Mouse (Mus musculus): ENCODE data around the gene Pde6b. TPM values are rescaled to one million over a fixed set of nuclear protein-coding genes. Genes with fewer than 3 reads are reported as not detected.

Gene Pde6b
- polyA plus RNA-seq, 1 experiment: not detected

- Histone ChIP-seq H3K27me3 (ENCODE audit: control insufficient read depth, insufficient read depth, low read length, poor library complexity, severe bottlenecking) (no peaks in the 10 kb centered on the region), H3K9ac (ENCODE audit: low read depth, poor library complexity, severe bottlenecking) (no peak overlapping the region), H3K4me3 (ENCODE audit: low read depth, low read length) (no peak overlapping the region), H3K27ac (ENCODE audit: insufficient read depth, low read length) (no peak overlapping the region), H3K36me3 (ENCODE audit: control insufficient read depth, insufficient read depth, low read length, poor library complexity, severe bottlenecking) (no peaks in the 10 kb centered on the region), H3K9me3 (replicated peaks; ENCODE audit: control insufficient read depth, insufficient read depth, low read length, poor library complexity, severe bottlenecking) (no peaks in the 10 kb centered on the region), H3K4me1 (ENCODE audit: control insufficient read depth, insufficient read depth, low read length) (no peaks in the 10 kb centered on the region)
- TF ChIP-seq POLR2A (IDR thresholded peaks at IDR 0.05; ENCODE audit: insufficient read depth, low read length) (no peak), EP300 (IDR thresholded peaks at IDR 0.05; ENCODE audit: insufficient read depth, low read depth, low read length) (no peak), CTCF (IDR thresholded peaks at IDR 0.05; ENCODE audit: low read depth, low read length) (no peak)
Observed at GRCm38 (mm10) chr5:108378346-108378745, 9.8 kb upstream of the Pde6b start.

- Histone ChIP-seq H3K36me3 (ENCODE audit: control insufficient read depth, insufficient read depth, low read length, poor library complexity, severe bottlenecking) (no peaks in the 10 kb centered on the region), H3K9me3 (replicated peaks; ENCODE audit: control insufficient read depth, insufficient read depth, low read length, poor library complexity, severe bottlenecking) (no peaks in the 10 kb centered on the region), H3K27ac (ENCODE audit: insufficient read depth, low read length) (no peak overlapping the region), H3K27me3 (ENCODE audit: control insufficient read depth, insufficient read depth, low read length, poor library complexity, severe bottlenecking) (no peaks in the 10 kb centered on the region), H3K4me1 (ENCODE audit: control insufficient read depth, insufficient read depth, low read length) (no peaks in the 10 kb centered on the region), H3K9ac (ENCODE audit: low read depth, poor library complexity, severe bottlenecking) (no peak overlapping the region), H3K4me3 (ENCODE audit: low read depth, low read length) (no peak overlapping the region)
- TF ChIP-seq EP300 (IDR thresholded peaks at IDR 0.05; ENCODE audit: insufficient read depth, low read depth, low read length): no peak
- TF ChIP-seq POLR2A (IDR thresholded peaks at IDR 0.05; ENCODE audit: insufficient read depth, low read length): no peak
- no peak for TF ChIP-seq CTCF (IDR thresholded peaks at IDR 0.05; ENCODE audit: low read depth, low read length)
Observed at GRCm38 (mm10) chr5:108385632-108386031, 2.6 kb upstream of the Pde6b start.

GRCm38 (mm10) chr5:108386449-108386848 is 1.7 kb upstream of the Pde6b start:
- Histone ChIP-seq H3K9ac (ENCODE audit: low read depth, poor library complexity, severe bottlenecking) (no peak overlapping the region), H3K4me1 (ENCODE audit: control insufficient read depth, insufficient read depth, low read length) (no peaks in the 10 kb centered on the region), H3K27me3 (ENCODE audit: control insufficient read depth, insufficient read depth, low read length, poor library complexity, severe bottlenecking) (no peaks in the 10 kb centered on the region), H3K4me3 (ENCODE audit: low read depth, low read length) (no peak overlapping the region), H3K36me3 (ENCODE audit: control insufficient read depth, insufficient read depth, low read length, poor library complexity, severe bottlenecking) (no peaks in the 10 kb centered on the region), H3K27ac (ENCODE audit: insufficient read depth, low read length) (no peak overlapping the region), H3K9me3 (replicated peaks; ENCODE audit: control insufficient read depth, insufficient read depth, low read length, poor library complexity, severe bottlenecking) (no peaks in the 10 kb centered on the region)
- TF ChIP-seq CTCF (IDR thresholded peaks at IDR 0.05; ENCODE audit: low read depth, low read length): no peak

GRCm38 (mm10) chr5:108389744-108390143 is 1.6 kb downstream of the Pde6b start:
- Histone ChIP-seq H3K9ac (ENCODE audit: low read depth, poor library complexity, severe bottlenecking) (no peak overlapping the region), H3K4me3 (ENCODE audit: low read depth, low read length) (no peak overlapping the region), H3K9me3 (replicated peaks; ENCODE audit: control insufficient read depth, insufficient read depth, low read length, poor library complexity, severe bottlenecking) (no peaks in the 10 kb centered on the region), H3K27ac (ENCODE audit: insufficient read depth, low read length) (no peak overlapping the region), H3K27me3 (ENCODE audit: control insufficient read depth, insufficient read depth, low read length, poor library complexity, severe bottlenecking) (no peaks in the 10 kb centered on the region), H3K4me1 (ENCODE audit: control insufficient read depth, insufficient read depth, low read length) (no peaks in the 10 kb centered on the region), H3K36me3 (ENCODE audit: control insufficient read depth, insufficient read depth, low read length, poor library complexity, severe bottlenecking) (no peaks in the 10 kb centered on the region)
- TF ChIP-seq POLR2A (IDR thresholded peaks at IDR 0.05; ENCODE audit: insufficient read depth, low read length): no peak
- TF ChIP-seq EP300 (IDR thresholded peaks at IDR 0.05; ENCODE audit: insufficient read depth, low read depth, low read length): no peak
- TF ChIP-seq CTCF (IDR thresholded peaks at IDR 0.05; ENCODE audit: low read depth, low read length): no peak

- H3K4me3 ChIP-seq (ENCODE audit: low read depth, low read length): no peak overlapping the region
- H3K27ac ChIP-seq (ENCODE audit: insufficient read depth, low read length): no peak overlapping the region
- TF ChIP-seq POLR2A (IDR thresholded peaks at IDR 0.05; ENCODE audit: insufficient read depth, low read length): no peak
- TF ChIP-seq CTCF (IDR thresholded peaks at IDR 0.05; ENCODE audit: low read depth, low read length): no peak
- TF ChIP-seq EP300 (IDR thresholded peaks at IDR 0.05; ENCODE audit: insufficient read depth, low read depth, low read length): no peak
- no peak overlapping the region for H3K9ac ChIP-seq (ENCODE audit: low read depth, poor library complexity, severe bottlenecking)
- no peaks in the 10 kb centered on the region for H3K4me1 ChIP-seq (ENCODE audit: control insufficient read depth, insufficient read depth, low read length)
- no peaks in the 10 kb centered on the region; the same call in 1 of the 2 replicates for H3K9me3 ChIP-seq (replicated peaks; ENCODE audit: control insufficient read depth, insufficient read depth, low read length, poor library complexity, severe bottlenecking)
- H3K36me3 ChIP-seq (ENCODE audit: control insufficient read depth, insufficient read depth, low read length, poor library complexity, severe bottlenecking): no peaks in the 10 kb centered on the region
- H3K27me3 ChIP-seq (ENCODE audit: control insufficient read depth, insufficient read depth, low read length, poor library complexity, severe bottlenecking): no peaks in the 10 kb centered on the region
Observed at GRCm38 (mm10) chr5:108403453-108403852, 15.3 kb downstream of the Pde6b start.

- Histone ChIP-seq H3K4me1 (ENCODE audit: control insufficient read depth, insufficient read depth, low read length) (no peaks in the 10 kb centered on the region), H3K9me3 (replicated peaks; ENCODE audit: control insufficient read depth, insufficient read depth, low read length, poor library complexity, severe bottlenecking) (no peaks in the 10 kb centered on the region; the same call in 1 of the 2 replicates), H3K4me3 (ENCODE audit: low read depth, low read length) (no peak overlapping the region), H3K27me3 (ENCODE audit: control insufficient read depth, insufficient read depth, low read length, poor library complexity, severe bottlenecking) (no peaks in the 10 kb centered on the region), H3K27ac (ENCODE audit: insufficient read depth, low read length) (no peak overlapping the region), H3K9ac (ENCODE audit: low read depth, poor library complexity, severe bottlenecking) (no peak overlapping the region), H3K36me3 (ENCODE audit: control insufficient read depth, insufficient read depth, low read length, poor library complexity, severe bottlenecking) (no peaks in the 10 kb centered on the region)
- TF ChIP-seq CTCF (IDR thresholded peaks at IDR 0.05; ENCODE audit: low read depth, low read length) (no peak), POLR2A (IDR thresholded peaks at IDR 0.05; ENCODE audit: insufficient read depth, low read length) (no peak), EP300 (IDR thresholded peaks at IDR 0.05; ENCODE audit: insufficient read depth, low read depth, low read length) (no peak)
Observed at GRCm38 (mm10) chr5:108405460-108405859, 17.3 kb downstream of the Pde6b start.

Measured in ES-Bruce4 (cell line).